Mouse (Mus musculus): ENCODE results near the gene Mdm1. TPM values are rescaled to one million over a fixed set of nuclear protein-coding genes. Genes with fewer than 3 reads are reported as not detected.
"Not testable (repeated sequence)": the region's sequence is repeated elsewhere in the genome, so short reads cannot be mapped to it uniquely, and the experiment has no call there.

The Mdm1 gene
- polyA plus RNA-seq, 1 experiment from 2014 or later, result 49.7 TPM

DNA sequence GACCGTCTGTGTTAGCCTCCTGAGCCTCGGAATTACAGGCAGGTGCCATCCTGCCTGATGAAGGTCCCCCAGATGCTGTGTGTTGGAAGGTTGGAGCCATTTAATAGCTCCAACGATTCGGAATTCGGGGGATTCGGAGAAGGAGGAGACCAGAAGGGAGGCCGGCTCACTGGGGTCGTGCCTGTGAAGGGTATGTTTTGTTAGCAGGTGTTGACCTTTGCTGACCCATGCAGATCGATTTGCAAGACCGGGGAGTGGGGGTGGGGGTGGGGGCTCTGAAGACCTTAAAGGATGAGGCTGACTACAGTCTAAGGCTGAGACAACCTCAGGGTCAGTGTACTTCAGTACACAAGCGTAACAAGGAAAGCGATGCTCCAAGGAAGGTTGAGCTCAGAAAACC is 27.6 kb downstream of the Mdm1 start:
- no peaks in the 10 kb centered on the region for H3K9me3 ChIP-seq (replicated peaks)
- peaks cover 46% of the 10 kb centered on the region for H3K36me3 ChIP-seq (ENCODE audit: poor library complexity, severe bottlenecking)
- H3K27me3 ChIP-seq, result no peaks in the 10 kb centered on the region
- WGBS, result 79% methylated on average over 12 of the region's 12 CpGs
- no peak overlapping the region for H3K27ac ChIP-seq
- H3K9ac ChIP-seq, result no peak overlapping the region
- H3K4me1 ChIP-seq, result no peaks in the 10 kb centered on the region
- no peak overlapping the region for H3K4me2 ChIP-seq
- no peak for ATAC-seq
- no peak overlapping the region for H3K4me3 ChIP-seq

DNA sequence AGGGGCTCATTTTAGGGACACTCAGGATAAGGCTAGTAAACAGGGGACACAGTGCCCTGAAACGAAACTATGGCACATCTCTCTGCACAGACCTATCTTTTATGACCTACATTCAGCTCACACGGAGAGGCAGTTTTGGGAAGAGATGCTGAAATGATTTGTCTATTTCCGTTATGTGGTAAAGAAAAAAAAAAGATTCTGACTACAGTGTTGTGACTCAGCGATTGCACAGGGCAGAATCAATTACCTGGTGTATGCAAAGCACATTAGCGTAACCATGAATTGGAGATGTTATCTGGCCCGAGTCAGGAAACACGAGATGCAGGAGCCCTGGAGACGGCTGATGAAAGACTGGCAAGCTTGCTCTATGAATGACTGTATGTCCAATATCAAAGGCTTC is 30.8 kb downstream of the Mdm1 start:
- Histone ChIP-seq H3K27ac (no peak overlapping the region), H3K27me3 (no peaks in the 10 kb centered on the region), H3K4me3 (no peak overlapping the region), H3K36me3 (ENCODE audit: poor library complexity, severe bottlenecking) (peaks cover 19% of the 10 kb centered on the region), H3K9ac (no peak overlapping the region), H3K4me2 (no peak overlapping the region), H3K9me3 (replicated peaks) (no peaks in the 10 kb centered on the region), H3K4me1 (no peaks in the 10 kb centered on the region)
- WGBS, result 91% methylated on average over 8 of the region's 8 CpGs
- ATAC-seq, result no peak

DNA sequence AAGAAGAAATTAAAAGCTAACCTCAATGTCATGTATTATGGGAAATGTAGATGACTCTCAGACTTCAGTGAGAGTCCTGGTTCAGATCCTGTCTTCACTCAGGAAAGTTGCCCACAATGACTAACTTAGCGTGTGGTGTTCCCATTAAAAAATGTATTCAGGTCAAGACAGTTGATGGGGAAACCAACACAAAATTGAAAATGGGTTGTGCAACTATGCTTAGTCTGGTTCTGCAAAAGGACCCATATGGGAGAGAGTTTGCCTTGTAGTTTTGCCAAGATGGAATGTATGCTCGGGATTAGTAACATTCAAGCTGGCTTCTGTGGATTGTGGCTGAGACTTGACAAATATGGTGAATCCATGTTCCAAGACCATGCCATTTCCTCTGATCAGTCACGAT is 31.3 kb downstream of the Mdm1 start:
- no peak overlapping the region for H3K27ac ChIP-seq
- H3K4me2 ChIP-seq, result no peak overlapping the region
- no peaks in the 10 kb centered on the region for H3K27me3 ChIP-seq
- H3K9ac ChIP-seq, result no peak overlapping the region
- no peaks in the 10 kb centered on the region for H3K9me3 ChIP-seq (replicated peaks)
- no peak for ATAC-seq
- H3K4me3 ChIP-seq, result no peak overlapping the region
- H3K4me1 ChIP-seq, result no peaks in the 10 kb centered on the region
- 92% methylated on average over 3 of the region's 3 CpGs for WGBS
- H3K36me3 ChIP-seq (ENCODE audit: poor library complexity, severe bottlenecking), result peaks cover 16% of the 10 kb centered on the region

DNA sequence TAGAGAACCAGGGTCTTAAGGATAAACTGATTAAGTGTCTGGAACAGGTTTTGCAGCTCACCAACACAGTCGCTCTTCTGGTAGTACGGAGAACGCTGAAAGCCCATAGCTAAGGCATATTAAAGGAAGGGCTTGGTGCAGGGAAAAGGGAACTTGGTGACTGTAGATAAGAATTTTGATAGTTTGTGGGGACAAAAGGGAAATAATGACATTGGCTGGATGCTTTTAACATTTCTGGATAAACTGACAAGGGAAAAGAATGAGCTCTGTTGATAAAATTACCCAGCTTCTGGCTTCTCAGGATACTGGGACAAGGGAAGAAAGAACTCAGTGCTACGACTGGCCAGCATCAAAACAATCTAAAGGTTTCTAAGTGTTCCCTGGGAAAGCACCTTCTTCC is 33.9 kb downstream of the Mdm1 start:
- not testable (repeated sequence) for ATAC-seq, H3K4me1 ChIP-seq

DNA sequence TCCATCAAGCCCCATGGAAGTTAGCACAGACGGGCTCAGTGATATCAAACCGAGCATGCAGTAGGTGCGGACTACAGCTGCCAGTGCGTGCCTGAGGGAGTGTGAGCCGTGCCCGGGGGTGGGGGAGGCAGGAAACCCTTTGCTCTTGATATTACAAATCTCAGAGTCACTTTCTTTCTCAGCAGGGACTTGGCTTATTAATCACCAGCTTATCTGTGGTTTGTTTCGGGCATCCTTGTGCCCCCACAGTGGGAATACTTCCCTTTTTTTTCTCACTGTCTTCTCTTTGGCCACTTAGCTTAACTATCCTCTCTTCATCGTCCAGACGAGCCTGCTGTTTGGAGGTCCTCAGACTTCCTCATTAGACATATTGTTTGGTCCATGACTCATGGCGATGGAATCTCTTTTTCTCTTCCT is 37.1 kb downstream of the Mdm1 start:
- Histone ChIP-seq H3K4me3 (no peak overlapping the region), H3K27me3 (no peaks in the 10 kb centered on the region), H3K9me3 (replicated peaks) (no peaks in the 10 kb centered on the region), H3K4me2 (no peak overlapping the region), H3K36me3 (ENCODE audit: poor library complexity, severe bottlenecking) (no peaks in the 10 kb centered on the region), H3K27ac (no peak overlapping the region), H3K4me1 (no peaks in the 10 kb centered on the region), H3K9ac (no peak overlapping the region)
- no peak for ATAC-seq
- 87% methylated on average over 10 of the region's 10 CpGs for WGBS

More for the DNA sequence above, 33.9 kb downstream of the Mdm1 start:
- H3K36me3 ChIP-seq (ENCODE audit: poor library complexity, severe bottlenecking); H3K27me3 ChIP-seq; H3K9me3 ChIP-seq (replicated peaks); H3K27ac ChIP-seq; H3K4me2 ChIP-seq; H3K4me3 ChIP-seq; H3K9ac ChIP-seq: not testable (repeated sequence)
- 86% methylated on average over 4 of the region's 4 CpGs for WGBS

DNA sequence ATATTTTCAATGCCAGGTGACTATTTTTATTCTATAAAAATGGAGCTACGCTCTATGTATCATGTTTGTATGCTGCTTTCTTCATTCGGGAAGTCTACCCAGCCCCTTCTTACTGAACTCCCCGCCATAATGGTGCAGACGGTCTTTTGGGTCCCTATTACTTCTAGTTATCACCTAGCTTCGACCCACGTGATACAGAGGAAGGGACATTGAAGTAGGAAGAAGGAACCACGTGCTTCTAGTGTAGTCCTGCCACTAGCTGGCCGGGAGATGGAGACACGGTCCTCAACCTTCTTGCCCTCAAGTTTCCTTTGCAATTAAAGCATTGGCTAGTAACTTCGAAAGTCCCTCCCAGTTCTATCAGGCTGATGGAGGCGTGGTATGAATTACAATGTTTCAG is 37.7 kb downstream of the Mdm1 start:
- H3K36me3 ChIP-seq (ENCODE audit: poor library complexity, severe bottlenecking), result no peaks in the 10 kb centered on the region
- H3K27ac ChIP-seq, result no peak overlapping the region
- no peak overlapping the region for H3K9ac ChIP-seq
- no peaks in the 10 kb centered on the region for H3K4me1 ChIP-seq
- no peak for ATAC-seq
- WGBS, result 91% methylated on average over 11 of the region's 11 CpGs
- H3K4me2 ChIP-seq, result no peak overlapping the region
- H3K9me3 ChIP-seq (replicated peaks), result no peaks in the 10 kb centered on the region
- no peak overlapping the region for H3K4me3 ChIP-seq
- H3K27me3 ChIP-seq, result no peaks in the 10 kb centered on the region

DNA sequence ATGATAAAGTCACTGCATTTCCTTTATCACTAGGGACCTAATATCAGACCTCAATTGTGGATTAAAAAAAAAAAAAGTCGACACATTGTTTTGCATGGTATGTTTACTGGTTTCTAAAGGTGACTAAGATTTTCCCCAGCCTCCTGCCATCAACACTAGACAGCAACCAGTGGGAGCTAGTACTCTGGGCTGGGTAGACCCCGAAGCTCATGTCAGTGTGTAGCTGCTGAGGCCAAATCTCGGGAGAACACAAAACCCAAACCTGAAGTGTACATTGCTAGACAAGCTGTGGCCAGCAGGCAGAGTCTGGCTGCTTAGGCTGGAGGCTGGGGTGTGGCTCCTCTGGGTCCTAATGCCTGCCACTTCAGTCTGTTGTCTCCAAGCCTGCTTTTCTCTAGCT is 53.5 kb downstream of the Mdm1 start:
- not testable (repeated sequence) for H3K9me3 ChIP-seq (replicated peaks); H3K36me3 ChIP-seq (ENCODE audit: poor library complexity, severe bottlenecking); H3K4me1 ChIP-seq; ATAC-seq; H3K27me3 ChIP-seq; H3K9ac ChIP-seq; H3K4me3 ChIP-seq; H3K27ac ChIP-seq; H3K4me2 ChIP-seq
- WGBS, result 25% methylated on average over 3 of the region's 3 CpGs

DNA sequence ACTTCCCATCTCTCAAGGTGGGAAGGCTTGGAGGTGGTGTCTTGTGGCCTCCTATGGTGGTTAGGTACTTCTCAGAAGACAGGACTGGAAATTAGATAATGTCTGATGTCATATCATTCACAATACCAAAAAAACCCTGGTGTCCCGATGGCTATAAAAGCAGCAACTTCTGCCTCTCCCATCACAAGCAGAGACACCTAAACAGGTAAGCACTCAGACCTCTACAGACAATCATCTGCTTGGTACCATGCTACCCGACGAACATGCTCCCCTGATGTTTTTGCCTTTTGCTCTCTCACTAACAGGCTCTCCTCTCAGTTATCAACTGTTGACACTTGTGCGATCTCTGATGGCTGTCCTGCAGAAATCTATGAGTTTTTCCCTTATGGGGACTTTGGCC is 63.0 kb downstream of the Mdm1 start, which contains the start of gene Il22:
Gene Il22, plus strand, starts transcription at position 301 of the 400 bp plus-strand sequence.
- Histone ChIP-seq H3K27ac (no peak within 1 kb of the TSS), H3K4me3 (no peak within 1 kb of the TSS), H3K4me1 (no peaks in the 10 kb centered on the region), H3K27me3 (no peaks in the 10 kb centered on the region), H3K36me3 (ENCODE audit: poor library complexity, severe bottlenecking) (no peaks in the 10 kb centered on the region), H3K4me2 (no peak within 1 kb of the TSS), H3K9me3 (replicated peaks) (no peaks in the 10 kb centered on the region), H3K9ac (no peak within 1 kb of the TSS)
- ATAC-seq, result no peak
- 91% methylated on average over 4 of the region's 4 CpGs for WGBS

DNA sequence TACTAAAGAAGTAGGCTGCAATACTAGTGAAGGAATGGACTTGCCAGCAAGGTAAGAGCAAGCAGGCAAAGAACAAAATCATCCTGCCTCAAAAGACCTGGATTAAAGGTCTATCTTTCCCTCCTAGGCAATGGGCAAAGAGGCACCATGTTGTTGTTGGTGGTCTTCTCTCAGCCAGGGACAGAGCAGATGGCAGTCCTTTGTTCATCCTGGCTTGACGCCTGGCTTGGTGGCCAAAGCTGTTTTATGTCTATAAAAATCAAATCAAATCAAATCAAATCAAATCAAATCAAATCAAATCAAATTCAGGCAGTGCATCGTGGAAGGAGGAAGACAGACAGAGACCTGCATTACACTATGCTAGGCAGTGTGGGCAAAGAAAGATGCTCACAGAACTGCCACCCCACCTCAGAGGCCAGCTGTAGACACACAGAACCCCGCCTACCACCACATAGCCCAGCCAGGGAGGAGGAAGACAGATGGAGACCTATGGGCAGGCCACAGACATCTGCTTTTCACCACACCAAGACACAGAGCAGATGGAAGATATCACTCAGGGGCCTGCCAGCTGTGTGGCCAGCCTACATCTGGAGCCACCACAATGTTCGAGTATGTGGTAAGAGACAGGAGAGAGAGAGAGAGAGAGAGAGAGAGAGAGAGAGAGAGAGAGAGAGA is 74.2 kb downstream of the Mdm1 start:
- ATAC-seq; H3K4me1 ChIP-seq; H3K4me3 ChIP-seq; H3K9me3 ChIP-seq (replicated peaks); H3K4me2 ChIP-seq; H3K36me3 ChIP-seq (ENCODE audit: poor library complexity, severe bottlenecking); H3K9ac ChIP-seq; H3K27ac ChIP-seq; H3K27me3 ChIP-seq: not testable (repeated sequence)
- WGBS, result 88% methylated on average over 2 of the region's 4 CpGs

Other genes with a start within 250 kb of the Mdm1 start
- gene Il22, start 63.1 kb downstream of the Mdm1 start, polyA plus RNA-seq (2015; fragmentation: Nextera tagmentation; extraction: Ambion mirVana), result not detected in 2 replicates
- 0.18 and 0.19 TPM in 2 replicates for gene Gm32717, start 99.0 kb downstream of the Mdm1 start, polyA plus RNA-seq (2015; fragmentation: Nextera tagmentation; extraction: Ambion mirVana)
- gene Gm32802, start 116.9 kb downstream of the Mdm1 start, polyA plus RNA-seq (2015; fragmentation: Nextera tagmentation; extraction: Ambion mirVana), result 0.18 and 0.19 TPM in 2 replicates
- gene Iltifb, start 153.2 kb downstream of the Mdm1 start, polyA plus RNA-seq (2015; fragmentation: Nextera tagmentation; extraction: Ambion mirVana), result not detected in 2 replicates
- gene Gm9040, start 185.2 kb downstream of the Mdm1 start, polyA plus RNA-seq (2015; fragmentation: Nextera tagmentation; extraction: Ambion mirVana), result 0.08 TPM in 1 of 2 replicates, not detected in the other
- gene Gm9044, start 190.6 kb downstream of the Mdm1 start, polyA plus RNA-seq (2015; fragmentation: Nextera tagmentation; extraction: Ambion mirVana), result 0.08 TPM in 1 of 2 replicates, not detected in the other
- not detected in 2 replicates for gene Gm9045, start 196.0 kb downstream of the Mdm1 start, polyA plus RNA-seq (2015; fragmentation: Nextera tagmentation; extraction: Ambion mirVana)
- gene Gm9046, start 201.4 kb downstream of the Mdm1 start, polyA plus RNA-seq (2015; fragmentation: Nextera tagmentation; extraction: Ambion mirVana), result not detected in 2 replicates
- gene Gm9048, start 206.9 kb downstream of the Mdm1 start, polyA plus RNA-seq (2015; fragmentation: Nextera tagmentation; extraction: Ambion mirVana), result not detected in 2 replicates
- not detected in 2 replicates for gene Gm9049, start 212.3 kb downstream of the Mdm1 start, polyA plus RNA-seq (2015; fragmentation: Nextera tagmentation; extraction: Ambion mirVana)

Measured in forebrain, embryonic 13.5 days (tissue).